Mouse (Mus musculus) limb, embryonic 11.5 days (tissue): ENCODE measurements at regions not wholly inside any gene's neighbourhood (a gene's known extent, or its start where the extent isn't known, plus 50 kb on each side); places are given as distances from the start of the nearest gene placed in this dataset.

Experiments used
- ATAC-seq: fragments of 200-750 bp; cut with Nextera tagmentation; 2 replicates; pipeline ENCODE4 v1.8.0; 2017; ENCODE audit warnings: low read depth; ENCODE audit not compliant: insufficient number of reproducible peaks, low FRiP score, low TSS enrichment
- DNase-seq: peaks from one replicate; pipeline ENCODE4 v3.0.0-alpha.2; 2015; ENCODE audit warnings: low spot score
- H3K27ac ChIP-seq: fragments of 300-500 bp; sonication (generic); replicated peaks from 2 replicates; pipeline ENCODE4 v1.5.1; 2014; ENCODE audit warnings: low read depth, mild to moderate bottlenecking, low read length
- H3K27me3 ChIP-seq: fragments of 300-500 bp; sonication (generic); 2 replicates; pipeline ENCODE4 v1.6.1; 2014; ENCODE audit warnings: mild to moderate bottlenecking, low read length, mixed read lengths; ENCODE audit not compliant: control insufficient read depth, insufficient read depth
- H3K36me3 ChIP-seq: fragments of 300-500 bp; sonication (generic); 2 replicates; pipeline ENCODE4 v1.6.1; 2014; ENCODE audit warnings: mild to moderate bottlenecking, low read length, moderate library complexity, mixed read lengths; ENCODE audit not compliant: control insufficient read depth, insufficient read depth
- H3K4me1 ChIP-seq: fragments of 300-500 bp; sonication (generic); 2 replicates; pipeline ENCODE4 v1.6.1; 2014; ENCODE audit warnings: low read length, mixed read lengths; ENCODE audit not compliant: control insufficient read depth, insufficient read depth
- H3K4me2 ChIP-seq: fragments of 300-500 bp; sonication (generic); 2 replicates; pipeline ENCODE4 v1.6.1; 2014; ENCODE audit warnings: low read depth, mild to moderate bottlenecking, moderate library complexity; ENCODE audit not compliant: severe bottlenecking
- H3K4me3 ChIP-seq: fragments of 300-500 bp; sonication (generic); 2 replicates; pipeline ENCODE4 v1.5.1; 2014; ENCODE audit warnings: low read depth, low read length
- H3K9ac ChIP-seq: fragments of 300-500 bp; sonication (generic); 2 replicates; pipeline ENCODE4 v1.6.1; 2014; ENCODE audit warnings: mild to moderate bottlenecking, low read length
- H3K9me3 ChIP-seq: fragments of 300-500 bp; sonication (generic); 2 replicates; pipeline ENCODE4 v1.6.1; 2016; ENCODE audit warnings: low read length; ENCODE audit not compliant: control insufficient read depth
- WGBS: fragments of 180-500 bp; shearing (Covaris S2); extraction: QIAGEN DNeasy Blood & Tissue Kit; methylation state at CpG from one replicate; pipeline ENCODE4 v1.1.7; 2014; 5-methylcytosine and 5-hydroxymethylcytosine counted together

- no peak overlapping the region for H3K9ac ChIP-seq
- ATAC-seq (no peak), DNase-seq (no peak)
- H3K4me3 ChIP-seq = no peak overlapping the region
- H3K27me3 ChIP-seq = no peaks in the 10 kb centered on the region
- 54% methylated on average over 2 of the region's 2 CpGs for WGBS
- H3K36me3 ChIP-seq = no peaks in the 10 kb centered on the region
- no peaks in the 10 kb centered on the region for H3K9me3 ChIP-seq
- no peak overlapping the region for H3K27ac ChIP-seq
- H3K4me1 ChIP-seq = no peaks in the 10 kb centered on the region
- no peak overlapping the region for H3K4me2 ChIP-seq
Measured at GRCm38 (mm10) chr2:57496315-57496954, 259.0 kb downstream of the Gpd2 start.

GRCm38 (mm10) chr2:57497933-57498332 lies 260.5 kb downstream of the Gpd2 start:
- no peak for DNase-seq
- no peak for ATAC-seq
- H3K36me3 ChIP-seq = no peaks in the 10 kb centered on the region
- WGBS = 77% methylated on average over 1 of the region's 1 CpGs
- H3K9ac ChIP-seq = no peak overlapping the region
- H3K4me2 ChIP-seq = no peak overlapping the region
- H3K4me1 ChIP-seq = no peaks in the 10 kb centered on the region
- H3K4me3 ChIP-seq = no peak overlapping the region
- no peaks in the 10 kb centered on the region for H3K9me3 ChIP-seq
- no peak overlapping the region for H3K27ac ChIP-seq
- H3K27me3 ChIP-seq = no peaks in the 10 kb centered on the region

DNA sequence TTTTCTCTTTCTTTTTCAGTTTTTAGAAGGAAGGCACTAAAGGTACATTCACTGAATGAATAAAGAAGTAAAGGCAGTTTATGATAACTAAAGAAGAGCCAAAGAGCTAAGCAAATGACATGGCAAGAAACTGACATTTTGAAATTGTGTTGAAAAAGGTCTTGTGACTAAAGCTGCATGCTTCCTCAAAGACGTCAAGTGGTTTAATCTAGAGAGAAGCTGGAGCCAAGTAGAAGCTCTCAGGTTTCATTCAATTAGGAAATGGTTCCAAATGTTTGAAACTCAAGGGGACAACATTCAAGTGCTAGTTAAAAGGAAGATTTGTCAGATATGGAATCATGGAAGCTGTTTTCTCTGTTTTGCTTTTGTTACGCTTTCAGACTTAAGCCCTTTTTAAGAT lies 267.2 kb downstream of the Gpd2 start:
- Histone ChIP-seq H3K4me2 (no peak overlapping the region), H3K4me1 (no peaks in the 10 kb centered on the region), H3K36me3 (no peaks in the 10 kb centered on the region), H3K4me3 (no peak overlapping the region), H3K9me3 (no peaks in the 10 kb centered on the region), H3K27ac (no peak overlapping the region), H3K27me3 (no peaks in the 10 kb centered on the region), H3K9ac (no peak overlapping the region)
- WGBS = 54% methylated on average over 2 of the region's 2 CpGs
- ATAC-seq = no peak
- no peak for DNase-seq

DNA sequence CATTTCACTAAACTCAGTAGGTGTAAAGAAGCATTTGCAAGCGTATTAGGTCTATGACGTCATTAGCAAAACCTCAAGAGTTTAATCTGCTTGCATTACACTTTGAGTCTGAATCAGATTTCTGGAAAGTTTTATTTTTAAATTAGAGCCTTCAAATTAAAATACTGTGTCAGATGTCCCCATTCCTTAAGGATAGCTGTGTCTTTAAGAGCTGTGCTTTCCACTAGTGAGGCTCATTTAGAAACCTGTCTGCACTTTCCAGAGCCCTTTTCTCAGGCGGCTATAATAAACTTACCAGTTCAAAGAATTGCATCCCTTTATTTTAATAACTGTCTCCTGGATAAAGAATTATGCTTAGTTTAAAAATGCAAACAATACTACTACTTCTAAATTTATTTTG lies 285.0 kb downstream of the Gpd2 start:
- Histone ChIP-seq H3K4me2 (no peak overlapping the region), H3K4me1 (no peaks in the 10 kb centered on the region), H3K27ac (no peak overlapping the region), H3K4me3 (no peak overlapping the region), H3K27me3 (no peaks in the 10 kb centered on the region), H3K9ac (no peak overlapping the region), H3K36me3 (no peaks in the 10 kb centered on the region), H3K9me3 (no peaks in the 10 kb centered on the region)
- ATAC-seq (no peak), DNase-seq (no peak)
- WGBS = 76% methylated on average over 3 of the region's 3 CpGs

DNA sequence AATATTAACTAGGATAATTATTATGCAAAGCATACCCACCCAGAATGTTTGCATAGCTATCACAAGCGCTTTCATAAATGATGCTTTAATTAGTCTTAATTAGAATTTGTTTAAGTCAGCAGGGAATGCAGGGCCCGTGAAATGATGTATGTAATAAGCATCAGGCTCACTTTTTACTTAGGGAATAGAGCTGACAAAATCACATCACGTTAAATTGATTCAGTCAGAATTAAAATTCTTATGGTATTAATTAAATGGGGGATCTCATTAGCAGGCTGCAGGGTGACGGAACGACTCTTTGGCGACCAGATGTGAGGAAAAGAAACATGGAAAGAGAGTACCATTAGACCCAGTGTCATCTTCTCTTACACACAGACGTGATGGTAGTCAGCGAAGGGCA lies 285.5 kb downstream of the Gpd2 start:
- no peaks in the 10 kb centered on the region for H3K4me1 ChIP-seq
- DNase-seq (no peak), ATAC-seq (no peak)
- H3K27ac ChIP-seq = no peak overlapping the region
- no peak overlapping the region for H3K4me2 ChIP-seq
- no peak overlapping the region for H3K4me3 ChIP-seq
- no peak overlapping the region for H3K9ac ChIP-seq
- WGBS = 56% methylated on average over 8 of the region's 8 CpGs
- no peaks in the 10 kb centered on the region for H3K36me3 ChIP-seq
- H3K9me3 ChIP-seq = no peaks in the 10 kb centered on the region
- no peaks in the 10 kb centered on the region for H3K27me3 ChIP-seq

DNA sequence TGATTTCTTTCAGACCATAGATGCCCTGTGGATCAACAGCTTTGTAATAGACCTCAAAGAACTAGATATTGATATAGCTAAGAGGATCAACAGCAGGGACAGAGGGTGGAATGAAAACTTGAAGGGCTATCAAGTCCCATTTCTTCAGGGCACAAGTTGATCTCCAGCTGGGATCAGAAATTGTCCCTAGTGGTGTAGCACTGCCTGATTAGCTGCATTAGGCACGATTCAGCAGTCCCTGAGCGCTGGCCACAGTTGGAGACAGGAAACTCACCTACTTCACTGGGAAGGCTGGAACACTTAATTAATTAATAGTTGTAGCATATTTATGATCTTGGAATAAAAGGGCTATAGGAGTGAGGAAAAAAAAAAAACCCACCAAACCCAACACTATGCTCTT lies 290.5 kb downstream of the Gpd2 start:
- Histone ChIP-seq H3K36me3 (no peaks in the 10 kb centered on the region), H3K4me3 (no peak overlapping the region), H3K9me3 (no peaks in the 10 kb centered on the region), H3K27ac (no peak overlapping the region), H3K9ac (no peak overlapping the region), H3K4me1 (no peaks in the 10 kb centered on the region), H3K27me3 (no peaks in the 10 kb centered on the region), H3K4me2 (no peak overlapping the region)
- 32% methylated on average over 2 of the region's 2 CpGs for WGBS
- ATAC-seq (no peak), DNase-seq (no peak)

- Histone ChIP-seq H3K4me3 (no peak overlapping the region), H3K9ac (no peak overlapping the region), H3K36me3 (no peaks in the 10 kb centered on the region), H3K4me1 (no peaks in the 10 kb centered on the region), H3K27me3 (no peaks in the 10 kb centered on the region), H3K27ac (no peak overlapping the region), H3K9me3 (no peaks in the 10 kb centered on the region), H3K4me2 (no peak overlapping the region)
- ATAC-seq (no peak), DNase-seq (no peak)
- WGBS = 89% methylated on average over 3 of the region's 3 CpGs
Measured at GRCm38 (mm10) chr2:57539842-57540241, 302.4 kb downstream of the Gpd2 start.

DNA sequence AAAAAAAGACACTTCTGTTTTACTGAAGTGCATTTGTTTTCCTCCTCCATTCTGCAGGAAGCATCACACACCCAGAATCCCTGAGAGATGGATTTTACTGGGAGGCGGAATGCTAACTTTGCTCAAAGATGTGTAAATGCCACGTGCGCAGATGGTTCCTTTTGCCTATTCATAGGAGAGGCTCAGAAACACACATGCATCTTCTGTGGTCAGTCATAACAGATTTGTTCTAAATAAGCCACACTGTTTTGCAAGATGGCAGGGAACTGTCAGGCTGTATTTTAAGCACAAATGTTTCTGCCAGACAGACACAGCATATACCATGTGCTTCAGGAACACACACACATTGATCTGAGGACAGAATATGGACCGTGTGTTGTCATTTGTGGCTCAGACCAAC lies 327.8 kb downstream of the Gpd2 start:
- Histone ChIP-seq H3K4me1 (no peaks in the 10 kb centered on the region), H3K9ac (no peak overlapping the region), H3K4me3 (no peak overlapping the region), H3K27ac (no peak overlapping the region), H3K4me2 (no peak overlapping the region), H3K9me3 (no peaks in the 10 kb centered on the region), H3K36me3 (no peaks in the 10 kb centered on the region), H3K27me3 (no peaks in the 10 kb centered on the region)
- DNase-seq (no peak), ATAC-seq (no peak)
- WGBS = 93% methylated on average over 4 of the region's 4 CpGs

DNA sequence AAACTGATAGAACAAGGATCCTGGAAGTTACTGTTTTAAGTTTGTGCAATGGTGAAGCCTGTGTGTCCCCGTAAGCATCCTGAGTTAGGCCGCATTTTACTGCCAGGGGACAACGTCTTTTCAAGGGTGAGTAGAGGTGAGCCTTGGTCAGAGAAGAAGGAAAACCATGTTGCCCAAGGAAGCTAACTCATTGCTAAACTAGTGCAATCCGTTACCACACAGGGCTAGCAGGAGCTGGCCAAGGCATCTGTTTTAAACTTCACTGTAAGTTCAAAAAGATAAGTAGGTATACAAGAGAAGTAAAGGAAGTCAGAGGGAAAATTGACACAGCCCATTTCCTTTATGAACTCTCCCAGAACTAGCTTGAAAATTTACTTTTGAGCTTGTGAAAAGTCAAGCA lies 328.7 kb downstream of the Gpd2 start:
- no peak for ATAC-seq
- DNase-seq = no peak
- no peaks in the 10 kb centered on the region for H3K4me1 ChIP-seq
- H3K27ac ChIP-seq = no peak overlapping the region
- no peaks in the 10 kb centered on the region for H3K36me3 ChIP-seq
- no peak overlapping the region for H3K9ac ChIP-seq
- no peak overlapping the region for H3K4me2 ChIP-seq
- no peaks in the 10 kb centered on the region for H3K27me3 ChIP-seq
- 85% methylated on average over 4 of the region's 4 CpGs for WGBS
- H3K4me3 ChIP-seq = no peak overlapping the region
- no peaks in the 10 kb centered on the region for H3K9me3 ChIP-seq
